In genomic region chr15:100598883-100599275, GRCm38 (mm10) we compare ENCODE assay signal across 8 mouse cellular contexts. TPM values are rescaled to one million over a fixed set of nuclear protein-coding genes. Genes with fewer than 3 reads are reported as not detected.
DNase-seq lines count a peak whose midpoint lies in the region; ATAC-seq and TF ChIP-seq lines count a peak whose summit lies in the region.

No protein-coding gene starts in this region.

- peak; percentile 45; the same call in 1 of the 2 replicates for ATAC-seq in forebrain, embryonic 14.5 days
- ATAC-seq in hindbrain, embryonic 14.5 days (ENCODE audit: low FRiP score) = peak; percentile 26; the same call in 1 of the 2 replicates
- ATAC-seq in limb, embryonic 13.5 days (ENCODE audit: low FRiP score, low read depth) = no peak
- peak; percentile 44 for ATAC-seq in midbrain, embryonic 13.5 days

- TF ChIP-seq CTCF in layer of hippocampus, adult 2 months (conservative IDR thresholded peaks at IDR 0.05) = no peak
- TF ChIP-seq CTCF in bone marrow, adult 2 months (IDR thresholded peaks at IDR 0.05; ENCODE audit: control insufficient read depth, insufficient read depth, low read length) = no peak

- peak overlapping the region; percentile 79 for H3K4me2 ChIP-seq in forebrain, embryonic 14.5 days (ENCODE audit: low read length)
- H3K4me2 ChIP-seq in hindbrain, embryonic 14.5 days (replicated peaks) = peak overlapping the region; percentile 88
- H3K4me2 ChIP-seq in limb, embryonic 13.5 days (replicated peaks) = peak overlapping the region; percentile 94
- H3K4me2 ChIP-seq in midbrain, embryonic 13.5 days (replicated peaks) = peak overlapping the region; percentile 67

- DNase-seq in layer of hippocampus, adult 2 months (ENCODE audit: low spot score in 2 of 2) = no peak
- DNase-seq in layer of hippocampus, adult 8-10 months (ENCODE audit: low spot score in 2 of 2) = no peak
- DNase-seq in forebrain, embryonic 14.5 days (ENCODE audit: low spot score) = peak; percentile 77
- DNase-seq in hindbrain, embryonic 14.5 days (ENCODE audit: low spot score) = peak; percentile 65
- DNase-seq in thymus, postnatal 10 days (ENCODE audit: low spot score in 2 of 2) = peak; percentile 35 to 40

- no peaks in the 10 kb centered on the region; the same call in none of the 2 replicates for H3K4me1 ChIP-seq in bone marrow, adult 2 months (ENCODE audit: control insufficient read depth, insufficient read depth, low read length)
- H3K4me1 ChIP-seq in forebrain, embryonic 14.5 days (ENCODE audit: control insufficient read depth, insufficient read depth, low read length) = peaks cover 5% of the 10 kb centered on the region
- peaks cover 12% of the 10 kb centered on the region; the same call in 1 of the 2 replicates for H3K4me1 ChIP-seq in hindbrain, embryonic 14.5 days (replicated peaks; ENCODE audit: control insufficient read depth, insufficient read depth, low read length)
- H3K4me1 ChIP-seq in limb, embryonic 13.5 days = peaks cover 19% of the 10 kb centered on the region
- peaks cover 22% of the 10 kb centered on the region for H3K4me1 ChIP-seq in midbrain, embryonic 13.5 days (replicated peaks)

- no peak for TF ChIP-seq POLR2A in bone marrow, adult 2 months (IDR thresholded peaks at IDR 0.05; ENCODE audit: borderline replicate concordance, control insufficient read depth, low read depth, low read length)

- peak overlapping the region; percentile 95 for H3K9ac ChIP-seq in forebrain, embryonic 14.5 days (ENCODE audit: low read length)
- H3K9ac ChIP-seq in hindbrain, embryonic 14.5 days = peak overlapping the region; percentile 95
- H3K9ac ChIP-seq in limb, embryonic 13.5 days = peak overlapping the region; percentile 82
- H3K9ac ChIP-seq in midbrain, embryonic 13.5 days (replicated peaks) = peak overlapping the region; percentile 93

- no peaks in the 10 kb centered on the region for H3K36me3 ChIP-seq in forebrain, embryonic 14.5 days (ENCODE audit: control insufficient read depth, insufficient read depth, low read length)
- no peaks in the 10 kb centered on the region for H3K36me3 ChIP-seq in hindbrain, embryonic 14.5 days (replicated peaks; ENCODE audit: control insufficient read depth, insufficient read depth)
- no peaks in the 10 kb centered on the region for H3K36me3 ChIP-seq in limb, embryonic 13.5 days
- H3K36me3 ChIP-seq in midbrain, embryonic 13.5 days = peaks cover 1% of the 10 kb centered on the region; the same call in 1 of the 2 replicates

- H3K27ac ChIP-seq in layer of hippocampus, adult 2 months = peak overlapping the region; percentile 94
- H3K27ac ChIP-seq in bone marrow, adult 2 months (ENCODE audit: control insufficient read depth, insufficient read depth, low read depth, low read length, poor library complexity) = peak overlapping the region; percentile 22; the same call in 1 of the 2 replicates
- H3K27ac ChIP-seq in forebrain, embryonic 14.5 days (ENCODE audit: low read depth, low read length) = peak overlapping the region; percentile 80
- H3K27ac ChIP-seq in hindbrain, embryonic 14.5 days = peak overlapping the region; percentile 83
- no peak overlapping the region for H3K27ac ChIP-seq in limb, embryonic 13.5 days
- peak overlapping the region; percentile 93 for H3K27ac ChIP-seq in midbrain, embryonic 13.5 days

- H3K9me3 ChIP-seq in forebrain, embryonic 14.5 days (replicated peaks; ENCODE audit: control insufficient read depth, low read length) = no peaks in the 10 kb centered on the region
- H3K9me3 ChIP-seq in hindbrain, embryonic 14.5 days (ENCODE audit: control insufficient read depth, low read length) = no peaks in the 10 kb centered on the region
- H3K9me3 ChIP-seq in limb, embryonic 13.5 days = no peaks in the 10 kb centered on the region
- H3K9me3 ChIP-seq in midbrain, embryonic 13.5 days = no peaks in the 10 kb centered on the region

- H3K4me3 ChIP-seq in layer of hippocampus, adult 2 months = peak overlapping the region; percentile 67
- peak overlapping the region; percentile 59 for H3K4me3 ChIP-seq in bone marrow, adult 2 months (replicated peaks; ENCODE audit: control insufficient read depth, low read depth, low read length)
- peak overlapping the region; percentile 81 for H3K4me3 ChIP-seq in forebrain, embryonic 14.5 days (ENCODE audit: low read depth, low read length)
- peak overlapping the region; percentile 73 for H3K4me3 ChIP-seq in hindbrain, embryonic 14.5 days (replicated peaks; ENCODE audit: low read length)
- peak overlapping the region; percentile 78 for H3K4me3 ChIP-seq in limb, embryonic 13.5 days
- peak overlapping the region; percentile 64 for H3K4me3 ChIP-seq in midbrain, embryonic 13.5 days (replicated peaks)

- 3% methylated on average over 12 of the region's 12 CpGs for WGBS in bone marrow, adult 2 months
- WGBS in forebrain, embryonic 14.5 days = under 1% methylated on average over 12 of the region's 12 CpGs
- WGBS in hindbrain, embryonic 14.5 days = 1% methylated on average over 12 of the region's 12 CpGs
- WGBS in limb, embryonic 13.5 days = under 1% methylated on average over 12 of the region's 12 CpGs
- WGBS in midbrain, embryonic 13.5 days = under 1% methylated on average over 12 of the region's 12 CpGs

- 0 out of 2 replicates have a peak, but pooled peaks cover 3% of the 10 kb centered on the region for H3K27me3 ChIP-seq in forebrain, embryonic 14.5 days (replicated peaks; ENCODE audit: control insufficient read depth, insufficient read depth, low read length)
- H3K27me3 ChIP-seq in hindbrain, embryonic 14.5 days (ENCODE audit: control insufficient read depth, insufficient read depth, low read length) = no peaks in the 10 kb centered on the region
- peaks cover 46% of the 10 kb centered on the region for H3K27me3 ChIP-seq in limb, embryonic 13.5 days
- peaks cover 14% of the 10 kb centered on the region for H3K27me3 ChIP-seq in midbrain, embryonic 13.5 days

RNA-seq across cellular contexts. Expression of gene Pou6f1, which starts 0.9 kb away (rescaled TPM):
- 100 to 1,000 TPM; 106 to 107 TPM for total RNA-seq in layer of hippocampus, adult 2 months (2021)
- 100 to 1,000 TPM in 3 of 4 experiments, 10 to 100 TPM in 1; 99.4 to 115 (median 109) TPM for total RNA-seq in layer of hippocampus, adult 8-10 months (2022)
- 5.9 and 7.7 TPM in 2 replicates for polyA plus RNA-seq in bone marrow, adult 2 months (2011; ENCODE audit: insufficient read depth, insufficient read length, low replicate concordance, missing spikeins)
- 36.9 and 42.0 TPM in 2 replicates for polyA plus RNA-seq in forebrain, embryonic 14.5 days (2014; fragmentation: Nextera tagmentation; extraction: Ambion mirVana)
- polyA plus RNA-seq in hindbrain, embryonic 14.5 days (2014; fragmentation: Nextera tagmentation; extraction: Ambion mirVana) = 41.7 and 43.3 TPM in 2 replicates
- polyA plus RNA-seq in limb, embryonic 13.5 days (2015; fragmentation: Nextera tagmentation; extraction: Ambion mirVana) = 10.0 and 11.1 TPM in 2 replicates
- 45.5 and 47.8 TPM in 2 replicates for polyA plus RNA-seq in midbrain, embryonic 13.5 days (2015; fragmentation: Nextera tagmentation; extraction: Ambion mirVana)

RNA-seq across cellular contexts. Expression of gene Dazap2, which starts 16.3 kb away (rescaled TPM):
- total RNA-seq in layer of hippocampus, adult 2 months (2021) = 100 to 1,000 TPM; 112 to 113 TPM
- 100 to 1,000 TPM; 106 to 135 (median 115) TPM for total RNA-seq in layer of hippocampus, adult 8-10 months (2022)
- polyA plus RNA-seq in bone marrow, adult 2 months (2011; ENCODE audit: insufficient read depth, insufficient read length, low replicate concordance, missing spikeins) = 121 and 138 TPM in 2 replicates
- polyA plus RNA-seq in forebrain, embryonic 14.5 days (2014; fragmentation: Nextera tagmentation; extraction: Ambion mirVana) = 210 and 254 TPM in 2 replicates
- 140 and 142 TPM in 2 replicates for polyA plus RNA-seq in hindbrain, embryonic 14.5 days (2014; fragmentation: Nextera tagmentation; extraction: Ambion mirVana)
- 134 and 143 TPM in 2 replicates for polyA plus RNA-seq in limb, embryonic 13.5 days (2015; fragmentation: Nextera tagmentation; extraction: Ambion mirVana)
- 162 and 166 TPM in 2 replicates for polyA plus RNA-seq in midbrain, embryonic 13.5 days (2015; fragmentation: Nextera tagmentation; extraction: Ambion mirVana)

RNA-seq across cellular contexts. Expression of gene Smagp, which starts 37.9 kb away (rescaled TPM):
- total RNA-seq in layer of hippocampus, adult 2 months (2021) = 1 to 10 TPM; 1.1 to 1.7 TPM
- 1 to 10 TPM; 1.4 to 4.3 (median 2.7) TPM for total RNA-seq in layer of hippocampus, adult 8-10 months (2022)
- 7.3 and 8.7 TPM in 2 replicates for polyA plus RNA-seq in bone marrow, adult 2 months (2011; ENCODE audit: insufficient read depth, insufficient read length, low replicate concordance, missing spikeins)
- 1.6 and 2.5 TPM in 2 replicates for polyA plus RNA-seq in forebrain, embryonic 14.5 days (2014; fragmentation: Nextera tagmentation; extraction: Ambion mirVana)
- 3.0 and 5.0 TPM in 2 replicates for polyA plus RNA-seq in hindbrain, embryonic 14.5 days (2014; fragmentation: Nextera tagmentation; extraction: Ambion mirVana)
- 8.5 and 9.8 TPM in 2 replicates for polyA plus RNA-seq in limb, embryonic 13.5 days (2015; fragmentation: Nextera tagmentation; extraction: Ambion mirVana)
- polyA plus RNA-seq in midbrain, embryonic 13.5 days (2015; fragmentation: Nextera tagmentation; extraction: Ambion mirVana) = 2.4 and 2.9 TPM in 2 replicates

RNA-seq across cellular contexts. Expression of gene Tfcp2, which starts 47.1 kb away (rescaled TPM):
- 10 to 100 TPM; 29.3 to 31.0 TPM for total RNA-seq in layer of hippocampus, adult 2 months (2021)
- total RNA-seq in layer of hippocampus, adult 8-10 months (2022) = 10 to 100 TPM; 31.4 to 41.1 (median 36.5) TPM
- 9.5 and 11.8 TPM in 2 replicates for polyA plus RNA-seq in bone marrow, adult 2 months (2011; ENCODE audit: insufficient read depth, insufficient read length, low replicate concordance, missing spikeins)
- 22.1 and 23.6 TPM in 2 replicates for polyA plus RNA-seq in forebrain, embryonic 14.5 days (2014; fragmentation: Nextera tagmentation; extraction: Ambion mirVana)
- polyA plus RNA-seq in hindbrain, embryonic 14.5 days (2014; fragmentation: Nextera tagmentation; extraction: Ambion mirVana) = 28.7 and 33.3 TPM in 2 replicates
- 36.2 and 36.3 TPM in 2 replicates for polyA plus RNA-seq in limb, embryonic 13.5 days (2015; fragmentation: Nextera tagmentation; extraction: Ambion mirVana)
- polyA plus RNA-seq in midbrain, embryonic 13.5 days (2015; fragmentation: Nextera tagmentation; extraction: Ambion mirVana) = 48.2 and 48.4 TPM in 2 replicates

Comparison
In these comparisons a context has a peak if more than half of its experiments do, and no peak if none do; other contexts are left out.
1. DNase-seq: peak in forebrain, embryonic 14.5 days (single experiment), hindbrain, embryonic 14.5 days (single experiment) and thymus, postnatal 10 days (2 of 2); none in layer of hippocampus, adult 2 months (0 of 2) and layer of hippocampus, adult 8-10 months (0 of 2).
2. Peak in every context shown above with its lines, with median percentiles within 50 percentile points of each other: H3K4me3 ChIP-seq, H3K4me2 ChIP-seq and H3K9ac ChIP-seq.